Mouse (Mus musculus) kidney, postnatal 25 days (tissue): ENCODE results near the gene Tspan31.
"Not testable (repeated sequence)": the region's sequence is repeated elsewhere in the genome, so short reads cannot be mapped to it uniquely, and the experiment has no call there.

Experiments used
- DNase-seq, 2 experiments: peaks; one replicate each; pipeline ENCODE4 v3.0.0; 2021; ENCODE audit warnings: mixed read lengths in 2 of 2

Gene Tspan31

DNA sequence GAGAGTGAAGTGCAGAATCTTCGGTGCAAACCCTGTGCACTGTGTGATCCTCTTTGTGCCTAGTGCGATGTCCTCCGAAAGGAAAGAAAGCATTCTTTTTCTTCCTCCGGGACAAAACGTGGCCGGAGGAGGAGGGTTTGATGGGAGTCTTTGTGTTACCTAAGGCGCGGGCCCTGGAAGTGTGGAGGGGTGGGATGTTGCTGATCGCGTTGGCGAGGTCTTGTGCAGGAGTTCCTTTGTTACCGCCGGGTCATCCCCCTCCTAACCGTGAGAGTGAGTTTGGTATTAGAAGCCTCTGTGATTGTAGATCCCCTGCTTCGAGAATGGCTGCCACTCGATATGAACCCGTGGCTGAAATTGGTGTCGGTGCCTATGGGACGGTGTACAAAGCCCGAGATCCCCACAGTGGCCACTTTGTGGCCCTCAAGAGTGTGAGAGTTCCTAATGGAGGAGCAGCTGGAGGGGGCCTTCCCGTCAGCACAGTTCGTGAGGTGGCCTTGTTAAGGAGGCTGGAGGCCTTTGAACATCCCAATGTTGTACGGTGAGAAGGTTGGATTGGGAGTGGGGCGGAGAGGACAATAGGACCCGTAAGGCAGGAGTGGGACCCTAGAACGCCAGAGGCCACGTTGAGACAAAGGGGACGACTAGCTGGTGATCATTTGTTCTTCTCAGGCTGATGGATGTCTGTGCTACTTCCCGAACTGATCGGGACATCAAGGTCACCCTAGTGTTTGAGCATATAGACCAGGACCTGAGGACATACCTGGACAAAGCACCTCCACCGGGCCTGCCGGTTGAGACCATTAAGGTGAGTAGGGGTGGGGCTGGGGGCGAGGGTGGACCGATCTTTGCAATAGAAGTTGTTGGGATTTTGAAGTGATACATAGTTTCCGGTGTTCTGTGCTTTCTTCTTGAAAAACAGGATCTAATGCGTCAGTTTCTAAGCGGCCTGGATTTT lies 5.9 kb downstream of the Tspan31 start:
- DNase-seq, result peak in 1 of 2 experiments; percentile 50

DNA sequence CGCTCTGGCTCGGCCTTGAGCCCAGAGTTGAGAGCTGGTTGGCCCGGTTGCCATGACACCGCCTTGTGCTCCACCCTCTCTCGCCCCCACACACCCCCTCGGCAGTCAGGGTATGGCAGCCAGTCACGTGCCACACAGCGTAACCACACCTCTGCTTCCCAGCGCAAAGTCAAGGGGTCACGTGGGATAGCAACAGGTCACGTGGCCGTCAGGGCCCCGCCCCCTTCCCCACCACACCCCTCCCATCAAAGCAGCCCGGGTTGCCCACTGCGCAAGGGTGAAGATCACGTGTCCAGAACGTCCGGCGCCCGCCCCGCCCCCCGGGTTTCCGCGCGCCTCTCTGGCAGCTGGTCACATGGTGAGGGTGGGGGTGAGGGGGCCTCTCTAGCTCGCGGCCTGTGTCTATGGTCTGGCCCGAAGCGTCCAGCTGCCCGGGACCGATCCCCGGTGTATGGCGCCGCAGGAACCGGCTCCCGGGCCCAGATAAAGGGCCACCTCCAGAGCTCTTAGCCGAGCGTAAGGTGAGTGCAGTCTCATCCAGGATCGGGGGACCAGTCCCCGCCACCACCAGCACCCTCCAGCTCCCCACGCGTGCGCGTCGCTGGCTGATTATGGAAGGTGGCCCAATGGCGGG lies 6.7 kb downstream of the Tspan31 start, which contains the start of gene Cdk4:
Gene Cdk4 (plus strand): TSS at position 296 of the 634 bp plus-strand sequence.
- DNase-seq, result peak; percentile 98 to 99

DNA sequence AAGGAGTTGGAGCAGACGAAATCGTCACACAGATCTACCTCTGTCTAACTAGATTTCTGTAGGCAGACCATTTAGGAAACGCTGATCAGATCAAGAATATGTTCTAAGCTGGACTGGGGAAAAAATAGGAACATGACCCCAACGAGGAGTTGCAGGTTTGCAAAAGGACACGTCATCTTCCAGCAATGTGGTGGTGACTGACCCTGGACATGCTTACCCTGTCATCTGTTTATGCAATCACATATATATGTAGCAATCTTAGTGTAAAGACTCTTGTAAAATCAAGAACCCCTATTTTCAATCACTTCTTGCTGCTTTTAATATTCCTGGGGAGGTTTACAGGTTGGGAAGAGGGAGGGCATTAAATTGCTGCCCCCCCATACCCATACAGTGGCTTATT lies 7.6 kb downstream of the Tspan31 start:
- DNase-seq, result no peak

DNA sequence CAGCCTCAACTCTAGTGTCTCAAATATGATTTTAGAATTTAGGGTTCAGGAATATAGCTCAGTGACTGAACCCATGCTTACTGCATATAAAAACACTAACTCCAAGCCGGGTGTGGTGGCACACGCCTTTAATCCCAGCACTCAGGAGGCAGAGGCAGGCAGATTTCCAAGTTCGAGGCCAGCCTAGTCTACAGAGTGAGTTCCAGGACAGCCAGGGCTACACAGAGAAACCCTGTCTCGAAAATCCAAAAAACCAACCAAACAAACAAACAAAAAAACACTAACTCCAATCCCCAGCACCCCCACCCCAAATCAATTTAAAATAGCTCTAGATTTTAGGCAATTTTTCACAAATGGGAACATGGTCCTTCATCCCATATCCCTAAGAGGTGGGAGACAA lies 8.0 kb downstream of the Tspan31 start:
- not testable (repeated sequence) for DNase-seq

DNA sequence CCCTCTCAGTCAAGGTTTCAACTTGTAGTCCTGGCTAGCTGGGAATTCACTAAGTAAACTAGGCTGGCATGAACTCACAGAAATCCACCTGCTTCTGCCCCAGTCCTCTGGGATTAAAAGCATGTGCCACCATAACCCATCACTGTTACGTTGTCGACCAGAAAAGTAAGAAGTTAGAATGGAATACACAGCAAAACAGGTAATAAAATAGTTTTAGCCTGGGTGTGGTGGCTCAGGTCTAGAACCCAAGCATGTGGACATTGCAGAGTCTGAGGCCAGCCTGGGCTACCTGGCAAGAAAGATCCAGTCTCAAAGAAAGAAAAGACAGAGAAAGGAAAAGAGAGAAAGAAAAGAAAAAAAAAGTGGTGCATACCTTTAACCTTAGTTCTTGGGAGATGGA lies 8.6 kb downstream of the Tspan31 start:
- no peak for DNase-seq

DNA sequence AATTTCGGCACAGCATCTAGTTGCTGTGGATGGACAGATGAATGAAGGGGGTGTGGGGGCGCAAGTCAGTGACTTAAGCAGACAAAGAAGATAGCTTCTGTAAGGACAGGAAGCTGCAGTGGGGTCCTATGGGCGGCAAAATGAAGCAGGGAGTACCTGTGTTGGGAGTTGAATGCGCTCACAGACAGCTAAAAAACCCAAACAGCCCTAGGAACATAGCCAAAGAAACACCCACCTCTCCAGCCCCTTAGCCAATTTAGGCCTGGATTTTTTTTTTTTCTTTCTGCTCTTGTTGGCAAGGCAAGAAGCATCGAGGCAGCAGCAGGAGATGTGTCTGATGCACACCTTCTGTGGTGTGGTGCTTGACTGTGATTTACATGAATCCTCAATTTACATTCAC lies 9.0 kb downstream of the Tspan31 start:
- DNase-seq, result peak in 1 of 2 experiments; percentile 30

DNA sequence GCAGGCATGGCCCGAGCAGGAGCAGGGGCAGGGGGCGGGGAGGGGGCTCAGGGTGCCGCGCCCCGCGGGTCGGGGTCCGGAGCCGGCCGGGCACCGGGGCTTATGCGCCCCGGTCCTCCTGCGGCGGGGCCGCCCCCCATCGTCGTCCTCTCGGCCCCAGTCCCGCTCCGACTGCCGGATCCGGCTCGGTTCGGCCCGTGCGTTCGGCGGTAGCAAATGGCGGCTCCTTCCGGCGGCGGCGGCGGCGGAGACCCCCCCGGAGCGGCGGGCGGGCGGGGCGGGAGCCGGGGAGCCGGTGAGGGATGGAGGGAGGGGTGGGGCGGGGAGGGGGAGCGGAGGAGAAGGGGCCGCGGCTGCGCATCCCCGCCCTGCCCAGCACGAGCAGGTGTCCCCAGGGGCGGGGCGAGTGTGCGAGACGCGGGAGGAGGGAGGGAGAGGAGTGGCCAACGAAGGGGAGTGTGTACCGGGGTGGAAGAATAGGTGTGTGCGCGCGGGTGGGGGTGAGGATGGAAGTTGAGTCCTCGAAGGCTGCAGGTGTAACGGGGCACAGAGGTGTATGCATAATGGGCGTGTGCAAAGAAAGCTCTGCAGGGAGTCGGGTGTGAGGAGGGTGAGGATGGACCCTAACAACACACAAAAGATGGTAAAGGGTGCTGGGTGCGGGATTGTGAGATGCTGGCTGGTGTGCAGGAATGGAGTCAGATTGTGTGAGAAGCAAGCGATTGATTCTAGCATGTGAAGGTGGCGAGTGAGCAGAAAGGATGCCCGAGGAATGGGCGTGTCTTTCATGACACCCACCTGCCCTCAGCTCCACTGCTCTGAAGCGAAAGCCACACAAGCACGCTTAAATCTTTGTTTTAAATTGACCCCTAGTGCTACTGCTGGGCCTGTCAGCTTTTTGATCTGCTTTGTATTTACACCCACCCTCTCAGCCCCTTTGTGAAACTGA lies 9.8 kb downstream of the Tspan31 start, which contains the start of gene March9:
Gene March9 (minus strand): TSS at position 217 of the 949 bp plus-strand sequence.
- DNase-seq, result peak; percentile 85 to 95

DNA sequence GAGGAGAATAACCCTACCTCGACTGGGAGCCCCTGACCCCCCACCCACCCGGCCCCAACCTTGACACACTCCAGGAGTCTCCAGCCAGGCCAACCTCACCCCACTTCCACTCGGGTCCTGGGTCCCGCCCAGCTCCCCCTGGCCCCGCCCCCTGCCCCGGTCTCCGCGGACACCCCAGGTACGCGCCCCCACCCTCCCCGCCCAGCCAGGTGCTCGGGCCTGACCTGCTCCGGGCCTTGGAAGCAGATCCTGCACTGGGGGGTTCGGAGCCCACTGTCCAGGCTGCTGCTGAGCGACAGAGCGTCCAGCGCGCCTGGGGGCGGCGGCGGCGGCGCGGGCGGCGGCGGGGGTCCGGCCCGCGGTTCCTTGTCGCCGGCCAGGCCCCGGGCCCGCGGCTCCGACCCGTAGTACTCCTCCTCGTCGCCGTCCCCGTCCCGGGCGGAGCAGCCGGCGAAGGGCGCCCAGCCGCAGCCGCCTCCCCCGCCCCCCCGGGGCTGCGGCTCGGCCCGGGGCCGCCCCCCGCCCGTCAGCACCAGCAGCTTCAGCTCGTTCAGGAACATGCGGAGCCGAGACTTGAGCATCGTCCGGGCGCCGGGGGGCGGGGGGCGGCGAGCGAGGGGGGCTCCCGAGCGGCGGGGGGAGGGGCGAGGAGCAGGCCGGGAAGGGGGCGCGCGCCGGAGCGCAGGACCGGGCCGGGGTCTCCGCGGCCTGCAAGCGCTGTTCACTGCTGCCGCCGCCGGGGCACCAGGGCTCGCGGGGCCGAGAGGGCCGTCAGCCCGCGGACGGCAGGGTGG lies 10.7 kb downstream of the Tspan31 start:
- peak in 1 of 2 experiments; percentile 57 for DNase-seq

DNA sequence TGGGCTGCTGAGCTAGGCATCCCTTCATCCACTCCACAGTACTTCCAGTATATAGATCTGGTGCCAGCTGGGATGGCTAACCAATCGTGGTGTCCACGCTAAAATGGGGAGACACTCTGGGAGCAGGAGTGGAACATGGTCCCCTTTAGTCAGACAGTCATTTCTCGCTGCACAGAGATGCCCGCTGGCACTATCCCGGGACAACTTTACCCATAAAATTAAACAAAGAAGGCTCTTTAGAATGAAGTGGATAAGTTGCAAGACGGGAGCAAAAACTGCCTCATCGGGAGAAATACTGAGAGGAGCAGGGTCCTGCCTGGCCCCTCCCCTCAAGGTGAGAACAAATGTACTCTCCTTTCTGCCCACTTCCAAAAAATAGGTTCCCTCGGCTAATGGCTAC lies 11.4 kb downstream of the Tspan31 start:
- no peak for DNase-seq

DNA sequence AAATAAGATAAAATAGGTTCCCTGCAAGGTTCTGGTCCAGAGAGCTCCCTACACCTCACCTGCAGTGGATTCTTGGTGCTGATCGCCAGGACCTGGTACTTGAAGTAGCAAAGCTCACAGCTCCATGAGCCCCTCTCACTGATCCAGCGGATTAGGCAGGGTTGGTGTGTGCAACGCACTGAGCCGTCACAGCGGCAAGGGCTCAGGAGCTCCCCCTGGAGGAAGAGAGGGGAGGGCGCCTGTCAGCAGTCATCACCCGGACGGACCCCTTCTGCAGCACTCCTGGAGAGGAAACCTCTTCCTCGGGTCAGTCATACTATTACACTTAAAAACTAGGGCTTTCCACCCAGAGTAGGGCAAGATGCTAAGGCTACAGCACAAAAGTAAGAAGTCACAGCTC lies 11.9 kb downstream of the Tspan31 start:
- peak; percentile 81 to 83 for DNase-seq

DNA sequence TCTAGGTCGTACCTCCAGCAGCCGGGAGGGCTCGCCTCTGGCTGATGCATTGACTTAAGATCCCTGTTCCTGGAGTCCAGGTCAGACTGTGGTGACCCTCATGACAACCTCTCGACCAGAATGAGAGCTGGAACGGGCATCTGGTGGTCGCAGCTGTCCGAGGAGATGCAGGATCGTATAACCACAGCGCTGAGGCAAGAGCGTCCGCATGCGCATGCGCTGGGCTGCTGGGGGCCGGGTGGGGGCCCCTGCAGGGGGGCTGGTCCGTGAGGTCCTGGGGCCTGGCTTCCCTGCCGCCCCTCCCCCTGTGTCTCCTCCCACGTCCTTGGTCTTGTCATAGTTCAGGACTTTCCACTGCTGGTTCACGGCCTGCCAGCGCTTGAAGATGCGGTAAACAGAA lies 13.6 kb downstream of the Tspan31 start:
- DNase-seq, result no peak

DNA sequence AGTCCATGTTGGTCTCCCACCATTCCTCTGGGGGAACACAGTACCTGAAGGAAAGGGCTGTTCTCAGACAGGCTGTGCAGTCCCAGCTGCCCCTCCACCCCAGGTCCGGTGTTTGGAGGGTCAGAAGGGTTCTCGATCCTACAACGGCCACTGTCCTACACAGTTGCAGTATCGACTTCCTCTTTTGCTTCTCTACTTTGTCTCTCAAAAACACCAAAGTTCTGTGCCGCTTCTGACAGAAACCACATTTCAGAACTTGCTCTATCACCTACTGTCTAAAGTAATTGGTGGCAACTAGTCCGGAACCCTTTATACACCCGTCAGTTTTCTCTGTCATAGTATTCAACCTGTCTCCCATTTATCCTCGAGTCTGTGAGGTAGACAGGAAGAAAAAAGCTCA lies 14.7 kb downstream of the Tspan31 start:
- no peak for DNase-seq

DNA sequence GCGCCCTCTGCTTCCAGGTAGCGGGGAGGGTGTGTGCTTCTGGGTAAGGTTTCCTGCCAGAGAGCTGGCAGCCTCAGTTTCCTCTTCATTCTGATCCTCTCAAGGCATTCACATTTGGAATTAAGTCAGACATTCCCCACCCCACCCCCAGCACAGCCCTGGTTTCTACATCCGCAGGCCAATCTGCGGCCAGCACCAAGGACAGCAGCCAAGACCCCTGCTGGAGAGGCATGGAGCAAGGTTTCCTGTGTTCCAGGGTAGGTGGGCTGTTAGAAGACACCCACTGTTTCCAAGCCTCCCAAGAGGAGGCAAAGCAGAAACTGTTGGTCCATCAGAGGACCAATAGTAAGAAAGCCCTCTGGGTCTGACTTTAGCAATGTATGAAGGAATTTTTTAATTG lies 15.4 kb downstream of the Tspan31 start:
- no peak for DNase-seq

DNA sequence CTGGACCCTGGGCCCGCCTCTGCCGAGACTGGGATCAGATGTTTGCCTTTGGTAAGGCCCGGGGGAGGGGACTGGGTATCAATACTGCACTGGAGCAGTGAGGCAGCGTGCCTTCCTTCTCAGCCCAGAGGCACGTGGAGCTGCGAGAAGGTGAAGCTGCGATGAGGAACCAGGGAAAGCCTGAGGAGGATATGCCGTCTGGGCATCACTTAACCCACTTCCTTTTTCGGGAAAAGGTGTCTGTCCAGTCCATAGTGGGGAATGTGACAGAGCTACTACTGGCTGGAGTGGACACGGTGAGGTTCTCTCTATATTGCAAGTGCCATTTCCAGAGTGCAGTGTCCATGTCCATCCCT lies 20.0 kb downstream of the Tspan31 start:
- DNase-seq, result no peak

DNA sequence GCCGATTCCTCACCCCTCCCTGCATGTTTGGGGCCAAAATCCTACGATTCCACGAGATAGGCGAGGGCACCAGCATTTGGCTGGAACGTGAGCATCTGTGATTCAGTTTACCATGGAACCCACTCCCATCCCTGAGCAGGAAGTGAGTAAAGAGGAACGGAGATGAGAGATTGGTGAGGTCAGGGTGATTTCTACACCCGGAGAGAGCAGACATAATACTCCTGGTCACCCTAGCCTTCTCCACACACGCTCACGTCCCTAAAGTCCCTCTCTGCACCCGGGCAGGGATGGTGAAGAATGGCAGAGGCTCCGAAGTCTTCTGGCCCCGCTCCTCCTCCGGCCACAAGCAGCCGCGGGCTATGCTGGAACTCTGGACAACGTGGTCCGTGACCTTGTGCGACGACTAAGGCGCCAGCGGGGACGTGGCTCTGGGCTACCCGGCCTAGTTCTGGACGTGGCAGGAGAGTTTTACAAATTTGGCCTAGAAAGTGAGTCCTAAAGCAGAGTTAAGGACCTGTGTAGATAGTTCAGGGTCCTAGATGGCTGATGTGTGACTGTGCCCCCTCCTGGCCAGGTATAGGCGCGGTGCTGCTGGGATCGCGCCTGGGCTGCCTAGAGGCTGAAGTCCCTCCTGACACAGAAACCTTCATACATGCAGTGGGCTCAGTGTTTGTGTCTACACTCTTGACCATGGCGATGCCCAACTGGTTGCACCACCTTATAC lies 20.5 kb downstream of the Tspan31 start:
- DNase-seq, result peak; percentile 43 to 57

DNA sequence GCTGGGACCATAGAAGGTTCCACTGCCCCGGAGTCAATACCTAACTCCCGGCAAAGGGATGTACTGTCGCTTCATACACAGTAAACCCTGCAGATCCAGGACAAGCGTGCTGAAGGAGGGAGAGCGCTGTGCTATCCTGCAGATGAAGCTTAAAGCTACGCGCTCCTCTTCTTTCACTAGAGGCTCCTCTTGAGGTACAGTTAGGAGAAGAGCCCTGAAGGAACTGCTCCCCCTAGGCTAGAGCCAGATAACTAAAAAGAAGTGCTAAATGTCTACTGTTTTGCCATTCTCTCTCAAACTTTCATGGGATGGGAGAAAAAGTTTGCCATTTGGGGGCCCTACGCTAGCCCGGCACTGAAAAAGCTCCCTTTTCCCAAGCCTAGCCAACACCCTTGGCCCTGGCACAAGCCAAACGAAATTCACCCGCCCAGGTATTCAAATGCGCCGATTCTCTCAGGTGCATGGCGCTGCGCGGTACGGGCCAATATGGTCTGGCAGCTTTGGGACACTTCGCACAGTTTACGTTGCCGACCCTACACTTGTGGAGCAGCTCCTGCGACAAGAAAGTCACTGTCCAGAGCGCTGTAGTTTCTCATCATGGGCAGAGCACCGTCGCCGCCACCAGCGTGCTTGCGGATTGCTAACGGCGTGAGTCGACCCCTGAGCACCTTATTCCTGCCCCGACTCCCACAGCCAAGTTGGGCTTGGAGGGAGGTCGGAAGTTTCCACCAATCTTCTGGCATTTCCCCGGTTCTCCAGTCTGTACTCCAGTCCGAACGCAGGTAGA lies 21.3 kb downstream of the Tspan31 start:
- DNase-seq, result peak; percentile 33 to 49

DNA sequence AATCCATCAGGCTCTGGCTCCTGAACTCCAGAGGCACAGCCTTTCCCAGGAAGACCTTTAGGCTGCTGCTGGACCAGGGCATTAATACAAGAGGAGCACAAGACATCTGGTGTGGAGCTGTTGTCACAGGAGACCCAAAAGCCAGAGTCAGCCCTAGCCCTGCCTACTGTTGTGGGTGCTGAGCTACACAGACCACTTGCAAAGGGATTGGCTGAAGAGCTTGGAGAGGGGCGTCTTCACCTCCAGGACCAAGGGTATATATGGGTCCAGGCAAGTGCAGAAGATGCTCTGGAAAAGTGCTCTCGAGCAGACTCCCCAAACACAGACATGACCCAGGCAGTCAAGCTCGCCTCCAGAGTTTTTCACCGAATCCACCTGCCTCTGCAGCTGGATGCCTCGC lies 22.1 kb downstream of the Tspan31 start, which contains the start of gene Cyp27b1:
Gene Cyp27b1 (plus strand): TSS at position 297 of the 400 bp plus-strand sequence.
- DNase-seq, result peak; percentile 20 to 56

DNA sequence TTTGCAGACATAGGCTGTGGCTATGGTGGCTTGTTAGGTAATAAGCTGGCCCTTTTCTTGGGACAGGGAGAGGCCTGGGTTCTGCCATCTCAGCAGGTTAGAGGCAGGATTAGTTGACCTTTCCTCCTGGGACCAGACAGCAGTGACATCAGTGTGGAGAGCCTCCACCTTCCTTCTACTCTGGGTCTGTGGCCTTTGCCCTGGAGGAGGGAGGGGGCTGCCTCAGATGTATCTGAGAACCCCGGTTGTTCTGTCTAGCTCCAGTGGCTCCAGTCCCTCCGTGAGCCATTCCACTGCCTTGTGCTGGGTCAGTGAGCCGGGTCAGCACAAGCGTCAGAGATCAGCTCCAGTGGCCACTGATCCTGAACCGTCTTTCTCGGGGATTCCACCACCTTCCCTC lies 26.9 kb downstream of the Tspan31 start:
- peak; percentile 81 to 96 for DNase-seq

DNA sequence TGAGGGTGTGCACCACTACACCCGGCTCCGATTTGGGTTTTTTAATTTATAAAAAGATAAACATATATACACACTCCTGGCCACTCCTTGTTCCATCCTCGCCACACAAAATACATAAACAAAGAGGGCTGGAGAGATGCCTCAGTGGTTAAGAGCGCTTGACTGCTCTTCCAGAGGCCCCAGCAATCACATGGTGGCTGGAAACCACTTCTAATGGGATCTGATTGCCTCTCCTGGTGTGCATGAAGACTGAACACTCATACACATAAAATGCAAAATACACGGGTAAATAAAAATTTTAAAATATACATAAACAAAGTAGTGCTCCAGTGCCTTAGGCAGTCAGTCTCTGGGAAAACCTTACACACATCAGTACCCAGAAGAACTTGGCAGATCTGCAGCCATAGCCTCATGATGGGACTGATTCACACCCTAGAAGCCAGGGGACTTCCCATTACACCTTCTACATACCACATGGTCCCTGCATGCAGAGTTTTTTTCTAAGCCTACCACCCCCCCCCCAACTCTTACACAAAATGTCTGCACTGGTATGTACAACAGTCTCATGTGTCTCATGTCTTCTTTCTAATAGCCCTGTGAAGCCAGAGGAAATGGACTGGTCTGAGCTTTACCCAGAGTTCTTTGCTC lies 27.5 kb downstream of the Tspan31 start:
- no peak for DNase-seq
